Mouse (Mus musculus) intestine, embryonic 15.5 days (tissue): Measurements from ENCODE around the gene Slc8a3. TPM values are rescaled to one million over a fixed set of nuclear protein-coding genes. Genes with fewer than 3 reads are reported as not detected.

Source experiments
- ATAC-seq: fragments of 200-750 bp; cut with Nextera tagmentation; 2 replicates; pipeline ENCODE4 v1.8.0; 2017; ENCODE audit warnings: moderate TSS enrichment, moderate library complexity
- H3K27ac ChIP-seq: fragments of 300-500 bp; sonication (generic); 2 replicates; pipeline ENCODE4 v1.5.1; 2015; ENCODE audit warnings: mild to moderate bottlenecking, inconsistent platforms
- H3K27me3 ChIP-seq: fragments of 300-500 bp; sonication (generic); replicated peaks from 2 replicates; pipeline ENCODE4 v1.6.1; 2015; ENCODE audit warnings: inconsistent platforms
- H3K36me3 ChIP-seq: fragments of 300-500 bp; sonication (generic); 2 replicates; pipeline ENCODE4 v1.6.1; 2015; ENCODE audit warnings: inconsistent platforms
- H3K4me1 ChIP-seq: fragments of 300-500 bp; sonication (generic); replicated peaks from 2 replicates; pipeline ENCODE4 v1.6.1; 2015; ENCODE audit warnings: inconsistent platforms
- H3K4me2 ChIP-seq: fragments of 300-500 bp; sonication (generic); replicated peaks from 2 replicates; pipeline ENCODE4 v1.6.1; 2015; ENCODE audit warnings: mild to moderate bottlenecking, inconsistent platforms
- H3K4me3 ChIP-seq: fragments of 300-500 bp; sonication (generic); replicated peaks from 2 replicates; pipeline ENCODE4 v1.5.1; 2015; ENCODE audit warnings: inconsistent platforms
- H3K9ac ChIP-seq: fragments of 300-500 bp; sonication (generic); 2 replicates; pipeline ENCODE4 v1.6.1; 2015; ENCODE audit warnings: inconsistent platforms
- H3K9me3 ChIP-seq: fragments of 300-500 bp; sonication (generic); 2 replicates; pipeline ENCODE4 v1.6.1; 2016; ENCODE audit warnings: inconsistent platforms
- WGBS: fragments of 180-500 bp; shearing (Covaris S2); methylation state at CpG from one replicate; pipeline ENCODE4 v1.1.7; 2015; 5-methylcytosine and 5-hydroxymethylcytosine counted together
- polyA plus RNA-seq: library from polyadenylated mRNA; unstranded; fragments of >200 nt; fragmentation: Nextera tagmentation; extraction: Ambion mirVana; gene quantifications from 2 replicates; pipeline ENCODE4 v1.2.1, GENCODE M21; 2015

The Slc8a3 gene
- polyA plus RNA-seq, 1 experiment from 2014 or later = 0.40 TPM

GRCm38 (mm10) chr12:81278031-81278430 is 54.9 kb downstream of the Slc8a3 start:
- Histone ChIP-seq H3K27me3 (no peaks in the 10 kb centered on the region), H3K9ac (no peak overlapping the region), H3K4me3 (no peak overlapping the region), H3K9me3 (no peaks in the 10 kb centered on the region), H3K4me2 (no peak overlapping the region), H3K36me3 (no peaks in the 10 kb centered on the region), H3K4me1 (no peaks in the 10 kb centered on the region), H3K27ac (no peak overlapping the region)
- no peak for ATAC-seq
- WGBS = 63% methylated on average over 2 of the region's 2 CpGs

- Histone ChIP-seq H3K4me1 (no peaks in the 10 kb centered on the region), H3K4me2 (no peak overlapping the region), H3K4me3 (no peak overlapping the region), H3K36me3 (no peaks in the 10 kb centered on the region), H3K9me3 (no peaks in the 10 kb centered on the region), H3K27ac (no peak overlapping the region), H3K9ac (no peak overlapping the region), H3K27me3 (no peaks in the 10 kb centered on the region)
- WGBS = 67% methylated on average over 4 of the region's 4 CpGs
- ATAC-seq = no peak
These were observed 58.4 kb downstream of the Slc8a3 start for GRCm38 (mm10) chr12:81274616-81275015.

- H3K27me3 ChIP-seq = no peaks in the 10 kb centered on the region
- H3K9me3 ChIP-seq = no peaks in the 10 kb centered on the region
- no peak overlapping the region for H3K4me2 ChIP-seq
- WGBS = 50% methylated on average over 3 of the region's 3 CpGs
- no peak overlapping the region for H3K4me3 ChIP-seq
- no peak overlapping the region for H3K27ac ChIP-seq
- H3K9ac ChIP-seq = no peak overlapping the region
- no peaks in the 10 kb centered on the region for H3K4me1 ChIP-seq
- no peaks in the 10 kb centered on the region for H3K36me3 ChIP-seq
- ATAC-seq = no peak
These were observed 59.6 kb downstream of the Slc8a3 start for GRCm38 (mm10) chr12:81273333-81273732.

- Histone ChIP-seq H3K27me3 (no peaks in the 10 kb centered on the region), H3K4me1 (no peaks in the 10 kb centered on the region), H3K4me2 (no peak overlapping the region), H3K4me3 (no peak overlapping the region), H3K9me3 (no peaks in the 10 kb centered on the region), H3K27ac (no peak overlapping the region), H3K9ac (no peak overlapping the region), H3K36me3 (no peaks in the 10 kb centered on the region)
- no peak for ATAC-seq
- 84% methylated on average over 5 of the region's 5 CpGs for WGBS
These were observed 63.7 kb downstream of the Slc8a3 start for GRCm38 (mm10) chr12:81269246-81269645.

- Histone ChIP-seq H3K36me3 (no peaks in the 10 kb centered on the region), H3K27me3 (no peaks in the 10 kb centered on the region), H3K9me3 (no peaks in the 10 kb centered on the region), H3K4me1 (no peaks in the 10 kb centered on the region), H3K4me2 (no peak overlapping the region), H3K9ac (no peak overlapping the region), H3K4me3 (no peak overlapping the region), H3K27ac (no peak overlapping the region)
- WGBS = 81% methylated on average over 6 of the region's 6 CpGs
- no peak for ATAC-seq
These were observed 70.2 kb downstream of the Slc8a3 start for GRCm38 (mm10) chr12:81262821-81263220.

GRCm38 (mm10) chr12:81258215-81258614 is 74.8 kb downstream of the Slc8a3 start:
- Histone ChIP-seq H3K4me1 (no peaks in the 10 kb centered on the region), H3K27ac (no peak overlapping the region), H3K4me3 (no peak overlapping the region), H3K27me3 (no peaks in the 10 kb centered on the region), H3K4me2 (no peak overlapping the region), H3K9me3 (no peaks in the 10 kb centered on the region), H3K36me3 (no peaks in the 10 kb centered on the region), H3K9ac (no peak overlapping the region)
- no peak for ATAC-seq
- 82% methylated on average over 3 of the region's 3 CpGs for WGBS

GRCm38 (mm10) chr12:81245411-81245810 is 87.6 kb downstream of the Slc8a3 start:
- H3K9me3 ChIP-seq = no peaks in the 10 kb centered on the region
- H3K4me1 ChIP-seq = no peaks in the 10 kb centered on the region
- no peak overlapping the region for H3K4me2 ChIP-seq
- H3K27me3 ChIP-seq = no peaks in the 10 kb centered on the region
- no peaks in the 10 kb centered on the region for H3K36me3 ChIP-seq
- no peak overlapping the region for H3K9ac ChIP-seq
- H3K4me3 ChIP-seq = no peak overlapping the region
- no peak for ATAC-seq
- 60% methylated on average over 6 of the region's 6 CpGs for WGBS
- no peak overlapping the region for H3K27ac ChIP-seq

- Histone ChIP-seq H3K4me1 (no peaks in the 10 kb centered on the region), H3K27me3 (no peaks in the 10 kb centered on the region), H3K36me3 (no peaks in the 10 kb centered on the region), H3K9ac (no peak overlapping the region), H3K4me3 (no peak overlapping the region), H3K9me3 (no peaks in the 10 kb centered on the region), H3K27ac (no peak overlapping the region), H3K4me2 (no peak overlapping the region)
- no peak for ATAC-seq
- WGBS = 52% methylated on average over 7 of the region's 7 CpGs
These were observed 88.0 kb downstream of the Slc8a3 start for GRCm38 (mm10) chr12:81244954-81245353.

- ATAC-seq = no peak
- Histone ChIP-seq H3K9me3 (no peaks in the 10 kb centered on the region), H3K9ac (no peak overlapping the region), H3K4me3 (no peak overlapping the region), H3K36me3 (no peaks in the 10 kb centered on the region), H3K27me3 (no peaks in the 10 kb centered on the region), H3K27ac (no peak overlapping the region), H3K4me2 (no peak overlapping the region), H3K4me1 (no peaks in the 10 kb centered on the region)
- 44% methylated on average over 1 of the region's 1 CpGs for WGBS
These were observed 88.5 kb downstream of the Slc8a3 start for GRCm38 (mm10) chr12:81244492-81244891.

- 90% methylated on average over 2 of the region's 2 CpGs for WGBS
- H3K4me2 ChIP-seq = no peak overlapping the region
These were observed 91.3 kb downstream of the Slc8a3 start for GRCm38 (mm10) chr12:81241676-81242075.

GRCm38 (mm10) chr12:81241096-81241495 is 91.9 kb downstream of the Slc8a3 start:
- no peak for ATAC-seq

More at GRCm38 (mm10) chr12:81241676-81242075, 91.3 kb downstream of the Slc8a3 start:
- no peaks in the 10 kb centered on the region for H3K4me1 ChIP-seq
- no peaks in the 10 kb centered on the region for H3K27me3 ChIP-seq
- no peak for ATAC-seq
- no peaks in the 10 kb centered on the region for H3K9me3 ChIP-seq
- no peak overlapping the region for H3K9ac ChIP-seq
- H3K27ac ChIP-seq = no peak overlapping the region
- H3K4me3 ChIP-seq = no peak overlapping the region
- no peaks in the 10 kb centered on the region for H3K36me3 ChIP-seq

GRCm38 (mm10) chr12:81237158-81237557 is 95.8 kb downstream of the Slc8a3 start:
- Histone ChIP-seq H3K4me2 (no peak overlapping the region), H3K9me3 (no peaks in the 10 kb centered on the region), H3K4me3 (no peak overlapping the region), H3K9ac (no peak overlapping the region), H3K36me3 (no peaks in the 10 kb centered on the region), H3K27ac (no peak overlapping the region), H3K4me1 (no peaks in the 10 kb centered on the region), H3K27me3 (no peaks in the 10 kb centered on the region)
- ATAC-seq = no peak
- WGBS = 95% methylated on average over 1 of the region's 1 CpGs

More at GRCm38 (mm10) chr12:81241096-81241495, 91.9 kb downstream of the Slc8a3 start:
- Histone ChIP-seq H3K27me3 (no peaks in the 10 kb centered on the region), H3K36me3 (no peaks in the 10 kb centered on the region), H3K4me3 (no peak overlapping the region), H3K9me3 (no peaks in the 10 kb centered on the region), H3K4me2 (no peak overlapping the region), H3K9ac (no peak overlapping the region), H3K4me1 (no peaks in the 10 kb centered on the region), H3K27ac (no peak overlapping the region)
- 72% methylated on average over 4 of the region's 4 CpGs for WGBS

- no peaks in the 10 kb centered on the region for H3K36me3 ChIP-seq
- H3K27ac ChIP-seq = no peak overlapping the region
- no peaks in the 10 kb centered on the region for H3K4me1 ChIP-seq
- ATAC-seq = no peak
- no peak overlapping the region for H3K9ac ChIP-seq
- H3K4me3 ChIP-seq = no peak overlapping the region
- H3K27me3 ChIP-seq = no peaks in the 10 kb centered on the region
- no peaks in the 10 kb centered on the region for H3K9me3 ChIP-seq
- 82% methylated on average over 10 of the region's 10 CpGs for WGBS
- H3K4me2 ChIP-seq = no peak overlapping the region
These were observed 97.3 kb downstream of the Slc8a3 start for GRCm38 (mm10) chr12:81235456-81236330.
